Mouse (Mus musculus) megakaryocyte-erythroid progenitor cell, adult 5 weeks (primary cell): ENCODE measurements around the gene Gm10406. TPM values are rescaled to one million over a fixed set of nuclear protein-coding genes. Genes with fewer than 3 reads are reported as not detected.

Experiments used
- polyA plus RNA-seq: library from polyadenylated mRNA; stranded (reverse); fragments of >175 nt; gene quantifications from 2 replicates; pipeline ENCODE4 v1.2.3, GENCODE M21; 2012

Gene Gm10406
- not detected in 2 replicates for polyA plus RNA-seq

DNA sequence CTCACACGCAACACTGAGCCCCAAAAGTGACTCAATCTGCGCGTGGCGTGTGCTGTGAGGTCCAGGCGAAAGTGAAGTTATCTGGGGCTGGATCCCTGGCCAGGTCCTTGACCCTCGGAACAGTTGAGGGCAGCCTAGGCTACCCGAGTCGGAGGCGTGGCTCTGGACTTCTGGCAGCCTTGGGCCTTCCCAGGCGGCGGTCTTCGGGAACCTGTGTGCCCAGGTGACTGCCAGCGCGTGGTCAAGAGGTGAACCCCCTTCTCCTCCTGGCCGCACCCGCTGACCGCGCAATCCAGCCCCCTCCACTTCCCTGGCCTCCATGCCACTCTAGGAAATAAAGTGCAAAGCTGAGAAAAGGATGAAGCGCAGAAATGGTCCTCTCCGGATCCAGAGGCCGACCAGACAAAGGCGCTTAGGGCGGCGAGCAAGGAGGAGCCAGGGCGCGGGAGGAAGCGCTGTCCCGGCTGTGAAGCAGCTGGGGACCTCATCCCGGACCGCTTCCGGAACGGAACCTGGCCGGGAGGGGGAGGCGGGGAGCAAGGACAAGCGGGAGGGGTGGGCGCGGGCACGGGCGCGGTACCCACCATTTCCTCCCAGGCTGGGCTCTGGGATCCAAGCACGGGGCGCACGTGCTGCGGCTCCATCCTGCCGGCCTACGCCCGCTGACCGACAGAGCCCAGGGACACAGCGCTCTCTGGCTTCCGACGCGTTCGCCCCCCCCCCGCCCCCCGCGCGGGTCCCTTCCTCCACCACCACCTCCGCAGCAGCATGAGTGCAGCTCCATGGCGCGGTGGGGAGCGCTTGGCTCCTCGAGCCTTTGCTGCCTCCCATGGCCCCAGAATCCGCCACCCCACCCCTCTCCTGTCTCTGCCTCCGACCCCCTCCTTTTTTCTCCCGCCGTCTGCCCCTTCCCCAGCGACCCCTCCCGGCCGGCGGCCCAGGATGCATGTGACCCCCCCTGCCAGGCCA, at the start of gene Gm10406:
Gene Gm10406 (minus strand): TSS at position 669 of the 969 bp plus-strand sequence.

DNA sequence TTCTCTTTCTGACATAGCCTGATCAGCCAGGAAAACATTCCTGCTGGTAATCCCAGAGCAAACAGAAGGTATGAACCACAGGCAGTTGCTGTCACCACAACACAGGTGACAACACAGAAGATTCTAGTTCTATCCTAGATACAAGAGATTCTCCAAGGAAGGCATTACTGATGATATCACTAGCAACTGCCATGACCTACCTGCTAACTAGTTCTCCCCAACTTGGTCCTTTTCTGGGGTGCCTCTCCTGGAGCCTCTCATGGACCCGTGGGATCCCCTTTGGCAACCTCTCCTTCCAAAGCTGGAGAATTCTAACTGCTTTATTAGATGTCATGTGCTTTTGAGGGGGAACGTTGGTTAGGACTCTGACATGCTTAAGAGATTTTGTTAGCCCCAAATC, 17.6 kb upstream of the Gm10406 start, which contains the start of gene Gm3685:
Gene Gm3685 (minus strand): TSS at position 101 of the 400 bp plus-strand sequence.

DNA sequence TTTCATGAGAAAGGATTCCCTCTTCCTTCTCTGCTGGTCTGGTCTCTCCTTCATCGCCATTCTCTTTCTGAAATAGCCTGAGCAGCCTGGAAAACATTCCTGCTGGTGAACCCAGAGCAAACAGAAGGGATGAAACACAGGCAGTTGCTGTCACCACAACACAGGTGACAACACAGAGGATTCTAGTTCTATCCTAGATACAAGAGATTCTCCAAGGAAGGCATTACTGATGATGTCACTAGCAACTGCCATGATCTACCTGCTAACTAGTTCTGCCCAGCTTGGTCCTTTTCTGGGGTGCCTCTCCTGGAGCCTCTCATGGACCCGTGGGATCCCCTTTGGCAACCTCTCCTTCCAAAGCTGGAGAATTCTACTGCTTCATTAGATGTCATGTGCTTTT, 53.5 kb downstream of the Gm10406 start, which contains the start of gene Gm6356:
Gene Gm6356 (minus strand): TSS at position 101 of the 400 bp plus-strand sequence.

Other genes with a start within 250 kb of the Gm10406 start
- not detected in 2 replicates for gene Gm3642, start 187.1 kb downstream of the Gm10406 start, polyA plus RNA-seq
- gene Gm3667, start 137.5 kb downstream of the Gm10406 start, polyA plus RNA-seq, result not detected in 2 replicates
- not detected in 2 replicates for gene Gm6356, start 53.6 kb downstream of the Gm10406 start, polyA plus RNA-seq
- gene Gm3685, start 17.5 kb upstream of the Gm10406 start, polyA plus RNA-seq, result not detected in 2 replicates
- gene Gm3696, start 73.2 kb upstream of the Gm10406 start, polyA plus RNA-seq, result not detected in 2 replicates
- gene Gm6676, start 98.0 kb upstream of the Gm10406 start, polyA plus RNA-seq, result not detected in 2 replicates
- gene Gm3512, start 147.1 kb upstream of the Gm10406 start, polyA plus RNA-seq, result 0.14 TPM in 1 of 2 replicates, not detected in the other
- not detected in 2 replicates for gene Gm16434, start 167.1 kb upstream of the Gm10406 start, polyA plus RNA-seq
- not detected in 2 replicates for gene Gm3727, start 237.3 kb upstream of the Gm10406 start, polyA plus RNA-seq